Mouse (Mus musculus) kidney, embryonic 14.5 days (tissue): Measurements from ENCODE around the gene Tpx2. TPM values are rescaled to one million over a fixed set of nuclear protein-coding genes. Genes with fewer than 3 reads are reported as not detected.

Experiments used
- ATAC-seq: fragments of 200-750 bp; cut with Nextera tagmentation; 2 replicates; pipeline ENCODE4 v1.8.0; 2017; ENCODE audit warnings: moderate number of reproducible peaks, mild to moderate bottlenecking, moderate TSS enrichment, moderate library complexity; ENCODE audit not compliant: low FRiP score, low TSS enrichment
- H3K27ac ChIP-seq: fragments of 300-500 bp; sonication (generic); 2 replicates; pipeline ENCODE4 v1.5.1; 2014; ENCODE audit warnings: low read depth, mild to moderate bottlenecking, low read length, moderate library complexity, mixed read lengths
- H3K27me3 ChIP-seq: fragments of 300-500 bp; sonication (generic); 2 replicates; pipeline ENCODE4 v1.6.1; 2014; ENCODE audit warnings: mild to moderate bottlenecking, low read length; ENCODE audit not compliant: control insufficient read depth, insufficient read depth
- H3K36me3 ChIP-seq: fragments of 300-500 bp; sonication (generic); 2 replicates; pipeline ENCODE4 v1.6.1; 2014; ENCODE audit warnings: low read length, mixed read lengths; ENCODE audit not compliant: control insufficient read depth, insufficient read depth
- H3K4me1 ChIP-seq: fragments of 300-500 bp; sonication (generic); 2 replicates; pipeline ENCODE4 v1.6.1; 2014; ENCODE audit warnings: low read length, mixed read lengths; ENCODE audit not compliant: control insufficient read depth, insufficient read depth
- H3K4me2 ChIP-seq: fragments of 300-500 bp; sonication (generic); replicated peaks from 2 replicates; pipeline ENCODE4 v1.6.1; 2014; ENCODE audit warnings: low read depth, mild to moderate bottlenecking, low read length
- H3K4me3 ChIP-seq: fragments of 300-500 bp; sonication (generic); 2 replicates; pipeline ENCODE4 v1.5.1; 2014; ENCODE audit warnings: mild to moderate bottlenecking, low read length
- H3K9ac ChIP-seq: fragments of 300-500 bp; sonication (generic); 2 replicates; pipeline ENCODE4 v1.6.1; 2014; ENCODE audit warnings: low read depth, mild to moderate bottlenecking, low read length, moderate library complexity
- H3K9me3 ChIP-seq: fragments of 300-500 bp; sonication (generic); 2 replicates; pipeline ENCODE4 v1.6.1; 2016; ENCODE audit warnings: low read length; ENCODE audit not compliant: control insufficient read depth
- WGBS: fragments of 180-500 bp; shearing (Covaris S2); extraction: QIAGEN DNeasy Blood & Tissue Kit; methylation state at CpG from one replicate; pipeline ENCODE4 v1.1.7; 2014; 5-methylcytosine and 5-hydroxymethylcytosine counted together
- polyA plus RNA-seq: library from polyadenylated mRNA; unstranded; fragments of >200 nt; fragmentation: Nextera tagmentation; extraction: Ambion mirVana; gene quantifications from 2 replicates; pipeline ENCODE4 v1.2.1, GENCODE M21; 2014

Gene Tpx2
- polyA plus RNA-seq, 1 experiment from 2014 or later: 124 TPM

DNA sequence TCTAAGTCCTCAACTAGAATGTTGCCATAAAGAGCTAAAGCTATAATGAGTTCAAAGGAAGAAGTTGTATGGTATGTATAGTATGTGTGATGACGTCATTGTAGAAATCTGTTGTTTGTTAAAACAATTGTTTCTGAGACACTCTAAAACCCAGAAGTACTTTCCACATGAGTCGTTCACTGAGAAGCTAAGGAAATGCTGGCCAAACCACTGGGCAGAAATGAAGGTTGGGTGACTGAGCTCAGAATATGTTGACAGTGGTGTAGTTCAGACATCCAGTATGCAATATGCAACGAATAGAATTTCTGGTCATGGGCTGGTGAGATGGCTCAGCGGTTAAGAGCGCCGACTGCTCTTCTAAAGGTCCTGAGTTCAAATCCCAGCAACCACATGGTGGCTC is 15.6 kb downstream of the Tpx2 start:
- no peak overlapping the region for H3K4me3 ChIP-seq
- H3K36me3 ChIP-seq: peaks cover 44% of the 10 kb centered on the region
- no peak overlapping the region for H3K9ac ChIP-seq
- H3K4me1 ChIP-seq: 0 out of 2 replicates have a peak, but pooled peaks cover 4% of the 10 kb centered on the region
- no peak for ATAC-seq
- H3K27ac ChIP-seq: no peak overlapping the region
- 97% methylated on average over 6 of the region's 6 CpGs for WGBS
- H3K9me3 ChIP-seq: no peaks in the 10 kb centered on the region
- H3K4me2 ChIP-seq: no peak overlapping the region
- H3K27me3 ChIP-seq: no peaks in the 10 kb centered on the region

GRCm38 (mm10) chr2:152878239-152878638 is 30.5 kb downstream of the Tpx2 start:
- peaks cover 87% of the 10 kb centered on the region for H3K36me3 ChIP-seq
- H3K9me3 ChIP-seq: no peaks in the 10 kb centered on the region
- H3K27ac ChIP-seq: no peak overlapping the region
- no peaks in the 10 kb centered on the region for H3K27me3 ChIP-seq
- no peak overlapping the region for H3K9ac ChIP-seq
- H3K4me2 ChIP-seq: no peak overlapping the region
- H3K4me1 ChIP-seq: no peaks in the 10 kb centered on the region
- no peak for ATAC-seq
- WGBS: 92% methylated on average over 3 of the region's 3 CpGs
- no peak overlapping the region for H3K4me3 ChIP-seq

- ATAC-seq: no peak
- Histone ChIP-seq H3K4me2 (no peak overlapping the region), H3K36me3 (peaks cover 91% of the 10 kb centered on the region), H3K4me1 (no peaks in the 10 kb centered on the region), H3K4me3 (no peak overlapping the region), H3K27me3 (no peaks in the 10 kb centered on the region), H3K27ac (no peak overlapping the region), H3K9me3 (no peaks in the 10 kb centered on the region), H3K9ac (no peak overlapping the region)
- 92% methylated on average over 13 of the region's 13 CpGs for WGBS
Measured at GRCm38 (mm10) chr2:152880898-152881297, 33.1 kb downstream of the Tpx2 start.

- Histone ChIP-seq H3K4me3 (no peak overlapping the region), H3K27me3 (no peaks in the 10 kb centered on the region), H3K4me1 (no peaks in the 10 kb centered on the region), H3K9me3 (no peaks in the 10 kb centered on the region), H3K36me3 (peaks cover 94% of the 10 kb centered on the region), H3K27ac (no peak overlapping the region), H3K4me2 (no peak overlapping the region), H3K9ac (no peak overlapping the region)
- ATAC-seq: no peak
- WGBS: 97% methylated on average over 6 of the region's 6 CpGs
Measured at GRCm38 (mm10) chr2:152884101-152884645, 36.4 kb downstream of the Tpx2 start.

- no peak for ATAC-seq
- Histone ChIP-seq H3K4me2 (no peak overlapping the region), H3K27ac (no peak overlapping the region), H3K27me3 (no peaks in the 10 kb centered on the region), H3K9ac (no peak overlapping the region), H3K4me1 (no peaks in the 10 kb centered on the region), H3K4me3 (no peak overlapping the region), H3K36me3 (peaks cover 91% of the 10 kb centered on the region), H3K9me3 (no peaks in the 10 kb centered on the region)
- WGBS: 87% methylated on average over 3 of the region's 3 CpGs
Measured at GRCm38 (mm10) chr2:152887230-152887629, 39.5 kb downstream of the Tpx2 start.

GRCm38 (mm10) chr2:152888774-152889173 is 41.0 kb downstream of the Tpx2 start:
- peaks cover 92% of the 10 kb centered on the region for H3K36me3 ChIP-seq
- 94% methylated on average over 5 of the region's 5 CpGs for WGBS

GRCm38 (mm10) chr2:152895834-152896233 is 48.1 kb downstream of the Tpx2 start:
- H3K9me3 ChIP-seq: no peaks in the 10 kb centered on the region
- ATAC-seq: no peak
- H3K27ac ChIP-seq: no peak overlapping the region
- no peak overlapping the region for H3K4me3 ChIP-seq
- no peak overlapping the region for H3K9ac ChIP-seq
- no peaks in the 10 kb centered on the region for H3K27me3 ChIP-seq
- no peak overlapping the region for H3K4me2 ChIP-seq
- peaks cover 53% of the 10 kb centered on the region for H3K36me3 ChIP-seq
- 96% methylated on average over 9 of the region's 9 CpGs for WGBS
- no peaks in the 10 kb centered on the region for H3K4me1 ChIP-seq

More at GRCm38 (mm10) chr2:152888774-152889173, 41.0 kb downstream of the Tpx2 start:
- H3K4me2 ChIP-seq: no peak overlapping the region
- H3K9me3 ChIP-seq: no peaks in the 10 kb centered on the region
- no peak for ATAC-seq
- H3K4me3 ChIP-seq: no peak overlapping the region
- H3K27ac ChIP-seq: no peak overlapping the region
- no peaks in the 10 kb centered on the region for H3K27me3 ChIP-seq
- no peak overlapping the region for H3K9ac ChIP-seq
- no peaks in the 10 kb centered on the region for H3K4me1 ChIP-seq

GRCm38 (mm10) chr2:152896926-152897325 is 49.2 kb downstream of the Tpx2 start:
- no peak overlapping the region for H3K27ac ChIP-seq
- no peaks in the 10 kb centered on the region for H3K4me1 ChIP-seq
- H3K9ac ChIP-seq: no peak overlapping the region
- no peaks in the 10 kb centered on the region for H3K27me3 ChIP-seq
- WGBS: 91% methylated on average over 3 of the region's 3 CpGs
- ATAC-seq: no peak
- peaks cover 42% of the 10 kb centered on the region for H3K36me3 ChIP-seq
- H3K4me3 ChIP-seq: no peak overlapping the region
- H3K9me3 ChIP-seq: no peaks in the 10 kb centered on the region
- no peak overlapping the region for H3K4me2 ChIP-seq

DNA sequence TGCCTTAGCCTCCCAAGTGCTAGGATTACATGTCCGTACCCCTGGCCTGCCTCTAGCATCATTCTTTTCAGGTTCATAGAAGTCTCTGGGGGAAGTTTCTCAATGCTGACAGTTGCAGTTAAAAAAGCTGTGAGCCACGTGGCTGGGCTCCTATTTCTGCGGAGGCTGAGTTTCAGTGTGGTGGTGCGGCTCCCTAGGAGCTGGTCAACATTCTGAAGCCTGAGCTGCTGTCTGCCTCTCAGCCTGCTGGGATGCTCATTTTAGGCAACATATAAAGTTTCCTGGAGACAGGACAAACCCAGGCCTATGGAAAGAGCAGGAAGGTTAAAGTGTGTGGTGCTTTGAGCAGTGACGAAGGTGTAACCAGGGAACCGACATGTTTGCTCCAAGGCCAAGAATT is 51.2 kb downstream of the Tpx2 start:
- Histone ChIP-seq H3K36me3 (peaks cover 21% of the 10 kb centered on the region), H3K9ac (no peak overlapping the region), H3K27ac (no peak overlapping the region), H3K4me1 (peaks cover 11% of the 10 kb centered on the region; the same call in 1 of the 2 replicates), H3K27me3 (no peaks in the 10 kb centered on the region), H3K4me2 (no peak overlapping the region), H3K9me3 (no peaks in the 10 kb centered on the region), H3K4me3 (no peak overlapping the region)
- no peak for ATAC-seq
- 47% methylated on average over 6 of the region's 6 CpGs for WGBS
